Comparison of ENCODE assay signal across 10 mouse cellular contexts in the genomic region with DNA sequence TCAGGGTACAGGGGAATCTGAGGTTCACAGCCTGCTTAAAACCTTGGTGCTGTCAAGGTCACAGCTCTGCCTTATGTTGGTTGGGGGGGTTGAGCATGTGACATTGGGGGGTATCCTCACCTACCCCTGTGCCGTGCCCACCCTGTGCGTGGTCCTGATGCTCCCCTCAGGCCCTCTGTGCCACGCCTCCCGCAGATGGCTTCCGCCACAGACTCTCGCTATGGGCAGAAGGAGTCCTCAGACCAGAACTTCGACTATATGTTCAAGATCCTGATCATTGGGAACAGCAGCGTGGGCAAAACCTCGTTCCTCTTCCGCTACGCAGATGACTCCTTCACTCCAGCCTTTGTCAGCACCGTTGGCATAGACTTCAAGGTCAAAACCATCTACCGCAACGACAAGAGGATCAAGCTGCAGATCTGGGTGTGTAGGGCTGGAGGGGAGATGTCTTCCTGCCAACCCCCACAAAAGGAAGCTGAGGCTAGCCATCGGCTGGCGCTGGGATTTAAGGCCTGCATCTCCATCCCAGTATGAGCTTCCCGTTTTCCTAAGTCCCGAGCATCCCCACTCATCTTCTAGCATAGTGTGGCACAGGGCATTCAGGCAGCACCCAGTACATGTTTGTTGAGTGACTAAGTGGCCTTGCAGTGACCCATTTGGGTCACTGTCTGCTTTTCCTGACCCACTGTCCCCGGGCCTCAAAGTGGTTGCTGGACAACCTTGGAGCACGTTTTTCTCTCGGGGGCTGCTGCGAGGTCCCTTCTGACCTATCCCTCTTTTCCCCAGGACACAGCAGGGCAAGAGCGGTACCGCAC. TPM values are rescaled to one million over a fixed set of nuclear protein-coding genes. Genes with fewer than 3 reads are reported as not detected.
DNase-seq lines count a peak whose midpoint lies in the region; ATAC-seq lines count a peak whose summit lies in the region.
"Had no signal": no experiment of that assay in that cellular context is flagged by ENCODE, and none has a peak within 500 bp of the region (broad histone marks: within the 10 kb centered on the region; RNA-seq: fewer than 3 reads in every experiment).

No protein-coding gene starts in this region.

- H3K4me1 ChIP-seq in embryonic facial prominence, embryonic 14.5 days (ENCODE audit: control insufficient read depth, insufficient read depth, low read length): peaks cover 29% of the 10 kb centered on the region
- H3K4me1 ChIP-seq in heart, embryonic 16.5 days (ENCODE audit: control insufficient read depth, insufficient read depth, low read length): peaks cover 43% of the 10 kb centered on the region
- H3K4me1 ChIP-seq in midbrain, embryonic 14.5 days (ENCODE audit: control insufficient read depth, insufficient read depth, low read length): peaks cover 21% of the 10 kb centered on the region

- H3K9me3 ChIP-seq in embryonic facial prominence, embryonic 14.5 days (ENCODE audit: control insufficient read depth, low read length): no peaks in the 10 kb centered on the region
- no peaks in the 10 kb centered on the region for H3K9me3 ChIP-seq in heart, embryonic 16.5 days (replicated peaks; ENCODE audit: control insufficient read depth, low read length)
- no peaks in the 10 kb centered on the region for H3K9me3 ChIP-seq in midbrain, embryonic 14.5 days (ENCODE audit: control insufficient read depth, low read length)

- H3K27ac ChIP-seq in embryonic facial prominence, embryonic 14.5 days (replicated peaks; ENCODE audit: low read depth, low read length): no peak overlapping the region
- no peak overlapping the region for H3K27ac ChIP-seq in heart, embryonic 16.5 days (ENCODE audit: low read length)
- H3K27ac ChIP-seq in midbrain, embryonic 14.5 days (replicated peaks; ENCODE audit: low read depth, low read length): no peak overlapping the region

- H3K4me2 ChIP-seq in embryonic facial prominence, embryonic 14.5 days (ENCODE audit: low read depth, low read length): peak overlapping the region; percentile 94
- H3K4me2 ChIP-seq in heart, embryonic 16.5 days (ENCODE audit: low read depth, low read length): peak overlapping the region; percentile 100
- H3K4me2 ChIP-seq in midbrain, embryonic 14.5 days (ENCODE audit: low read length): peak overlapping the region; percentile 81

- WGBS in embryonic facial prominence, embryonic 14.5 days: 86% methylated on average over 24 of the region's 24 CpGs
- 84% methylated on average over 24 of the region's 24 CpGs for WGBS in heart, embryonic 16.5 days
- 85% methylated on average over 24 of the region's 24 CpGs for WGBS in midbrain, embryonic 14.5 days

- peak; percentile 16 for DNase-seq in right cerebral cortex, adult 18-20 months
- no peak for DNase-seq in right cerebral cortex, postnatal 4 days
- DNase-seq in embryonic facial prominence, embryonic 14.5 days (ENCODE audit: low spot score): no peak
- peak; percentile 13 to 15 for DNase-seq in layer of hippocampus, postnatal 10 days (ENCODE audit: low spot score in 2 of 2)
- DNase-seq in midbrain, embryonic 14.5 days: no peak
- DNase-seq in MN1 (ENCODE audit: low spot score): no peak
- DNase-seq in T-cell, adult 2 months (ENCODE audit: low spot score): no peak

- peak overlapping the region; percentile 76 for H3K4me3 ChIP-seq in embryonic facial prominence, embryonic 14.5 days (ENCODE audit: low read depth, low read length)
- no peak overlapping the region; the same call in 1 of the 2 replicates for H3K4me3 ChIP-seq in heart, embryonic 16.5 days (ENCODE audit: low read length)
- H3K4me3 ChIP-seq in midbrain, embryonic 14.5 days (replicated peaks; ENCODE audit: low read depth, low read length): peak overlapping the region; percentile 76

- no peak for ATAC-seq in embryonic facial prominence, embryonic 14.5 days (ENCODE audit: low read depth)
- no peak for ATAC-seq in heart, embryonic 16.5 days (replicated peaks; ENCODE audit: extremely low read depth, insufficient read depth, low FRiP score)
- no peak for ATAC-seq in midbrain, embryonic 14.5 days (ENCODE audit: low FRiP score, low TSS enrichment)

- peak overlapping the region; percentile 84; the same call in 1 of the 2 replicates for H3K9ac ChIP-seq in embryonic facial prominence, embryonic 14.5 days (ENCODE audit: low read depth, low read length)
- H3K9ac ChIP-seq in heart, embryonic 16.5 days (ENCODE audit: low read length): peak overlapping the region; percentile 85
- H3K9ac ChIP-seq in midbrain, embryonic 14.5 days (replicated peaks; ENCODE audit: low read length): peak overlapping the region; percentile 83

- peaks cover 30% of the 10 kb centered on the region for H3K36me3 ChIP-seq in embryonic facial prominence, embryonic 14.5 days (ENCODE audit: control insufficient read depth, insufficient read depth, low read length)
- H3K36me3 ChIP-seq in heart, embryonic 16.5 days (ENCODE audit: control insufficient read depth, insufficient read depth): peaks cover 15% of the 10 kb centered on the region
- peaks cover 32% of the 10 kb centered on the region for H3K36me3 ChIP-seq in midbrain, embryonic 14.5 days (ENCODE audit: control insufficient read depth, insufficient read depth, low read length)

- H3K27me3 ChIP-seq in embryonic facial prominence, embryonic 14.5 days (replicated peaks; ENCODE audit: control insufficient read depth, insufficient read depth, low read length): no peaks in the 10 kb centered on the region
- H3K27me3 ChIP-seq in heart, embryonic 16.5 days (ENCODE audit: control insufficient read depth, insufficient read depth, low read length): no peaks in the 10 kb centered on the region
- H3K27me3 ChIP-seq in midbrain, embryonic 14.5 days (ENCODE audit: control insufficient read depth, insufficient read depth, low read length): no peaks in the 10 kb centered on the region

RNA-seq across cellular contexts. Expression of a gene that starts 1.4 kb away (rescaled TPM):
- 36.3 and 39.0 TPM in 2 replicates for polyA plus RNA-seq in embryonic facial prominence, embryonic 14.5 days (2014; fragmentation: Nextera tagmentation; extraction: Ambion mirVana)
- 29.1 and 30.0 TPM in 2 replicates for polyA plus RNA-seq in heart, embryonic 16.5 days (2015; fragmentation: Nextera tagmentation; extraction: Ambion mirVana)
- 100 to 1,000 TPM; 584 to 714 TPM for total RNA-seq in layer of hippocampus, postnatal 10 days (2021)
- polyA plus RNA-seq in midbrain, embryonic 14.5 days (2014; fragmentation: Nextera tagmentation; extraction: Ambion mirVana): 407 and 464 TPM in 2 replicates

RNA-seq across cellular contexts. Expression of a gene that starts 4.9 kb away (rescaled TPM):
- polyA plus RNA-seq in embryonic facial prominence, embryonic 14.5 days (2014; fragmentation: Nextera tagmentation; extraction: Ambion mirVana): 34.2 and 36.5 TPM in 2 replicates
- 44.0 and 50.5 TPM in 2 replicates for polyA plus RNA-seq in heart, embryonic 16.5 days (2015; fragmentation: Nextera tagmentation; extraction: Ambion mirVana)
- 10 to 100 TPM; 45.3 to 49.9 TPM for total RNA-seq in layer of hippocampus, postnatal 10 days (2021)
- polyA plus RNA-seq in midbrain, embryonic 14.5 days (2014; fragmentation: Nextera tagmentation; extraction: Ambion mirVana): 37.1 and 39.0 TPM in 2 replicates

RNA-seq across cellular contexts. Expression of a gene that starts 20.6 kb away (rescaled TPM):
- 61.5 and 70.3 TPM in 2 replicates for polyA plus RNA-seq in embryonic facial prominence, embryonic 14.5 days (2014; fragmentation: Nextera tagmentation; extraction: Ambion mirVana)
- 42.1 and 43.3 TPM in 2 replicates for polyA plus RNA-seq in heart, embryonic 16.5 days (2015; fragmentation: Nextera tagmentation; extraction: Ambion mirVana)
- 100 to 1,000 TPM; 170 to 174 TPM for total RNA-seq in layer of hippocampus, postnatal 10 days (2021)
- polyA plus RNA-seq in midbrain, embryonic 14.5 days (2014; fragmentation: Nextera tagmentation; extraction: Ambion mirVana): 79.2 and 84.7 TPM in 2 replicates

RNA-seq across cellular contexts. Expression of a gene that starts 32.3 kb away (rescaled TPM):
- 0.16 and 0.22 TPM in 2 replicates for polyA plus RNA-seq in embryonic facial prominence, embryonic 14.5 days (2014; fragmentation: Nextera tagmentation; extraction: Ambion mirVana)
- 0.38 and 0.55 TPM in 2 replicates for polyA plus RNA-seq in heart, embryonic 16.5 days (2015; fragmentation: Nextera tagmentation; extraction: Ambion mirVana)
- total RNA-seq in layer of hippocampus, postnatal 10 days (2021): under 1 TPM; 0.51 to 0.64 TPM
- 0.24 TPM in 1 of 2 replicates, not detected in the other for polyA plus RNA-seq in midbrain, embryonic 14.5 days (2014; fragmentation: Nextera tagmentation; extraction: Ambion mirVana)

RNA-seq across cellular contexts. Expression of a gene that starts 37.5 kb away (rescaled TPM):
- not detected in 2 replicates for polyA plus RNA-seq in embryonic facial prominence, embryonic 14.5 days (2014; fragmentation: Nextera tagmentation; extraction: Ambion mirVana)
- not detected in 2 replicates for polyA plus RNA-seq in heart, embryonic 16.5 days (2015; fragmentation: Nextera tagmentation; extraction: Ambion mirVana)
- total RNA-seq in layer of hippocampus, postnatal 10 days (2021): not detected
- polyA plus RNA-seq in midbrain, embryonic 14.5 days (2014; fragmentation: Nextera tagmentation; extraction: Ambion mirVana): not detected in 2 replicates
- total RNA-seq: layer of hippocampus, postnatal 14 days had no signal
- polyA plus RNA-seq: brain, embryonic 14.5 days had no signal

Comparison
In these comparisons a context has a peak if more than half of its experiments do, and no peak if none do; other contexts are left out.
1. DNase-seq: peak in right cerebral cortex, adult 18-20 months (single experiment) and layer of hippocampus, postnatal 10 days (2 of 2); none in right cerebral cortex, postnatal 4 days (single experiment), embryonic facial prominence, embryonic 14.5 days (single experiment), midbrain, embryonic 14.5 days (single experiment), MN1 (single experiment) and T-cell, adult 2 months (single experiment).
2. RNA of a gene that starts 1.4 kb away (polyA plus RNA-seq): 407 to 464 TPM in midbrain, embryonic 14.5 days; 36.3 to 39.0 TPM in embryonic facial prominence, embryonic 14.5 days and 29.1 to 30.0 TPM in heart, embryonic 16.5 days; every median in the first group is over 10 times any median in the second.
3. Peak in every context shown above with its lines, with median percentiles within 50 percentile points of each other: H3K4me2 ChIP-seq and H3K9ac ChIP-seq.